Mouse (Mus musculus) G1E (cell line): ENCODE results near the gene Zfp322a. TPM values are rescaled to one million over a fixed set of nuclear protein-coding genes. Genes with fewer than 3 reads are reported as not detected.

ENCODE experiments used
- ATAC-seq: 2 replicates; pipeline ENCODE4 v1.8.0; 2016; ENCODE audit warnings: mild to moderate bottlenecking; ENCODE audit not compliant: insufficient number of reproducible peaks, poor library complexity, low FRiP score, severe bottlenecking; ENCODE audit errors: extremely low read depth
- DNase-seq: peaks from one replicate; pipeline ENCODE4 v3.0.0; 2012; ENCODE audit warnings: low spot score
- H3K27me3 ChIP-seq: 2 replicates; pipeline ENCODE4 v1.6.1; 2012; ENCODE audit warnings: mild to moderate bottlenecking, low read length, inconsistent platforms; ENCODE audit not compliant: insufficient read depth
- H3K36me3 ChIP-seq: replicated peaks from 2 replicates; pipeline ENCODE3; 2012; ENCODE audit warnings: mild to moderate bottlenecking, inconsistent platforms
- H3K4me1 ChIP-seq: 2 replicates; pipeline ENCODE4 v1.6.1; 2012; ENCODE audit warnings: low read depth, low read length, inconsistent platforms, mixed read lengths; ENCODE audit not compliant: insufficient read depth
- H3K4me3 ChIP-seq: 2 replicates; pipeline ENCODE4 v1.5.1; 2012; ENCODE audit warnings: low read depth, mild to moderate bottlenecking, inconsistent platforms, low read length, moderate library complexity, mixed read lengths
- H3K9me3 ChIP-seq: replicated peaks from 2 replicates; pipeline ENCODE4 v1.6.1; 2012; ENCODE audit warnings: inconsistent platforms
- CTCF ChIP-seq: IDR thresholded peaks from 2 replicates; pipeline ENCODE4 v1.5.1; 2012; ENCODE audit warnings: low read depth, low read length, inconsistent platforms, mixed read lengths
- GATA1 ChIP-seq: IDR thresholded peaks from 2 replicates; pipeline ENCODE4 v1.6.1; 2012; ENCODE audit warnings: borderline replicate concordance, low read length, inconsistent platforms, mixed read lengths
- GATA2 ChIP-seq: IDR thresholded peaks from 2 replicates; pipeline ENCODE4 v1.6.1; 2012; ENCODE audit warnings: low read depth, low read length, inconsistent platforms, borderline replicate concordance
- POLR2AphosphoS5 ChIP-seq: IDR thresholded peaks from 2 replicates; pipeline ENCODE4 v1.6.1; 2012; ENCODE audit warnings: low read depth, low read length, inconsistent platforms; ENCODE audit not compliant: insufficient replicate concordance
- TAL1 ChIP-seq: conservative IDR thresholded peaks from 2 replicates; pipeline ENCODE4 v1.6.1; 2012; ENCODE audit warnings: low read depth, low read length, inconsistent platforms, mixed read lengths
- polyA plus RNA-seq: library from polyadenylated mRNA; stranded (reverse); fragments of >175 nt; gene quantifications from 2 replicates; pipeline ENCODE4 v1.2.3, GENCODE M21; 2012
- total RNA-seq, 2 experiments: library from RNA; stranded (forward) in 1 of 2; stranded (reverse) in 1 of 2; fragments of 200-1000 nt in 1 of 2; fragments of >200 nt in 1 of 2; fragmentation: Nextera tagmentation in 1 of 2; gene quantifications; 2 replicates each; pipeline ENCODE4 v1.2.3; 2014 to 2017

Zfp322a gene
- total RNA-seq (2014; fragmentation: Nextera tagmentation) (51.4 and 53.7 TPM in 2 replicates), total RNA-seq (2017) (83.0 and 110 TPM in 2 replicates), polyA plus RNA-seq (1.2 and 1.4 TPM in 2 replicates)

- H3K9me3 ChIP-seq: no peaks in the 10 kb centered on the region
- ATAC-seq: peak; percentile 97
- peak within 1 kb of the TSS; percentile 85 for H3K4me3 ChIP-seq
- DNase-seq: peak; percentile 89
- peaks cover 32% of the 10 kb centered on the region for H3K36me3 ChIP-seq
- no peaks in the 10 kb centered on the region for H3K27me3 ChIP-seq
- H3K4me1 ChIP-seq: peaks cover 28% of the 10 kb centered on the region
- TF ChIP-seq CTCF (no peak), TAL1 (no peak), GATA2 (no peak), POLR2AphosphoS5 (no peak), GATA1 (no peak)
Observed at GRCm38 (mm10) chr13:23368583-23369420, at the start of gene Zfp322a. Gene Zfp322a (minus strand): TSS chr13:23369208.

- H3K4me1 ChIP-seq: peaks cover 22% of the 10 kb centered on the region
- TF ChIP-seq GATA1: no peak
- TF ChIP-seq POLR2AphosphoS5: no peak
- TF ChIP-seq TAL1: no peak
- no peak for TF ChIP-seq GATA2
- TF ChIP-seq CTCF: no peak
- peaks cover 16% of the 10 kb centered on the region for H3K36me3 ChIP-seq
- ATAC-seq (peak; percentile 67), DNase-seq (peak; percentile 40)
- peak overlapping the region; percentile 65; the same call in 1 of the 2 replicates for H3K4me3 ChIP-seq
- H3K9me3 ChIP-seq: no peaks in the 10 kb centered on the region
- peaks cover 37% of the 10 kb centered on the region for H3K27me3 ChIP-seq
Observed at GRCm38 (mm10) chr13:23412630-23413521, 43.9 kb upstream of the Zfp322a start.

GRCm38 (mm10) chr13:23412211-23412629 lies 43.2 kb upstream of the Zfp322a start:
- peak; percentile 26; the same call in 1 of the 2 replicates for ATAC-seq
- Histone ChIP-seq H3K36me3 (peaks cover 14% of the 10 kb centered on the region), H3K4me3 (peak overlapping the region; percentile 65; the same call in 1 of the 2 replicates), H3K27me3 (peaks cover 40% of the 10 kb centered on the region), H3K9me3 (no peaks in the 10 kb centered on the region), H3K4me1 (peaks cover 22% of the 10 kb centered on the region)
- no peak for TF ChIP-seq GATA2
- DNase-seq: peak; percentile 32

GRCm38 (mm10) chr13:23411311-23412210 lies 42.6 kb upstream of the Zfp322a start:
- H3K9me3 ChIP-seq: no peaks in the 10 kb centered on the region
- peaks cover 9% of the 10 kb centered on the region for H3K36me3 ChIP-seq
- H3K4me1 ChIP-seq: peaks cover 22% of the 10 kb centered on the region
- DNase-seq: peak; percentile 25
- H3K4me3 ChIP-seq: peak overlapping the region; percentile 65; the same call in 1 of the 2 replicates
- no peak for TF ChIP-seq POLR2AphosphoS5
- no peak for TF ChIP-seq GATA2
- peaks cover 43% of the 10 kb centered on the region for H3K27me3 ChIP-seq
- no peak for ATAC-seq

- ATAC-seq: no peak
Observed at GRCm38 (mm10) chr13:23410632-23411031, 41.6 kb upstream of the Zfp322a start.

More at GRCm38 (mm10) chr13:23410632-23411031, 41.6 kb upstream of the Zfp322a start:
- Histone ChIP-seq H3K4me1 (peaks cover 22% of the 10 kb centered on the region), H3K27me3 (peaks cover 43% of the 10 kb centered on the region), H3K36me3 (peaks cover under 1% of the 10 kb centered on the region), H3K9me3 (no peaks in the 10 kb centered on the region), H3K4me3 (no peak overlapping the region)
- no peak for DNase-seq
- TF ChIP-seq CTCF (no peak), GATA1 (no peak), POLR2AphosphoS5 (no peak), TAL1 (no peak), GATA2 (no peak)
